Mouse (Mus musculus) T-helper 17 cell (primary cell): Measurements from ENCODE around the gene Olfr820.
"Not testable (repeated sequence)": the region's sequence is repeated elsewhere in the genome, so short reads cannot be mapped to it uniquely, and the experiment has no call there.

ENCODE experiments used
- in situ Hi-C, 2 experiments: fragments of 300-600 bp; cut with MboI, MseI; formaldehyde crosslinking; loops; 1 replicate in 1 of 2; 2 replicates in 1 of 2; pipeline ENCODE4 v1.15.1; 2025; ENCODE audit warnings: high pct_unique_total_duplicates in 2 of 2

Olfr820 gene

GRCm38 (mm10) chr10:130012321-130012720, at the start of gene Olfr820:
TSS of gene Olfr820 (plus strand) at chr10:130012621.
- in situ Hi-C loops = no loop called here

- in situ Hi-C loops = loop anchor here in 1 of 2 experiments (25.0 kb wide), 1 partner anchor 929 kb away; the partner anchor contains the start of genes Olfr764-ps1 and Olfr765
These were observed 46.2 kb upstream of the Olfr820 start for GRCm38 (mm10) chr10:129966232-129966631.

GRCm38 (mm10) chr10:129967166-129967565, 45.3 kb upstream of the Olfr820 start, which contains the start of gene Olfr819:
TSS of gene Olfr819 (minus strand) at chr10:129967266.
- in situ Hi-C loops = loop anchor here in 1 of 2 experiments (25.0 kb wide), 1 partner anchor 930 kb away; the partner anchor contains the start of genes Olfr764-ps1 and Olfr765

- in situ Hi-C loops = loop anchor here in 1 of 2 experiments (25.0 kb wide), 1 partner anchor 936 kb away; the partner anchor contains the start of genes Olfr764-ps1 and Olfr765
These were observed 39.4 kb upstream of the Olfr820 start for GRCm38 (mm10) chr10:129972994-129973393.

GRCm38 (mm10) chr10:129976040-129976439, 36.4 kb upstream of the Olfr820 start, which contains the start of gene Olfr247:
TSS of gene Olfr247 (minus strand) at chr10:129976140.
- in situ Hi-C loops = not testable (repeated sequence)

GRCm38 (mm10) chr10:129981867-129982266, 30.6 kb upstream of the Olfr820 start:
- in situ Hi-C loops = not testable (repeated sequence)

- in situ Hi-C loops = not testable (repeated sequence)
These were observed 27.5 kb upstream of the Olfr820 start, which contains the start of gene Gm10310 for GRCm38 (mm10) chr10:129984962-129985361. TSS of gene Gm10310 (minus strand) at chr10:129985062.

GRCm38 (mm10) chr10:130004104-130004503, 8.3 kb upstream of the Olfr820 start:
- in situ Hi-C loops = not testable (repeated sequence)

- in situ Hi-C loops = not testable (repeated sequence)
These were observed 7.1 kb upstream of the Olfr820 start for GRCm38 (mm10) chr10:130005366-130005765.

GRCm38 (mm10) chr10:130030048-130030447, 17.6 kb downstream of the Olfr820 start, which contains the start of gene Olfr821:
TSS of gene Olfr821 (plus strand) at chr10:130030348.
- in situ Hi-C loops = no loop called here

- in situ Hi-C loops = no loop called here
These were observed 24.7 kb downstream of the Olfr820 start for GRCm38 (mm10) chr10:130037096-130037495.
